Mouse (Mus musculus) liver, postnatal 0 days (tissue): Measurements from ENCODE around the gene Slc10a4.

Experiments used
- CTCF ChIP-seq: sonication (generic); IDR thresholded peaks from 2 replicates; pipeline ENCODE4 v1.5.1; 2016; ENCODE audit warnings: antibody characterized with exemption, low read depth
- EP300 ChIP-seq: IDR thresholded peaks from 2 replicates; pipeline ENCODE4 v1.6.1; 2016; ENCODE audit warnings: antibody characterized with exemption, low read depth, mild to moderate bottlenecking

GRCm38 (mm10) chr5:73053933-73054332 is 47.2 kb downstream of the Slc10a4 start:
- no peak for TF ChIP-seq CTCF
- no peak for TF ChIP-seq EP300
